Mouse (Mus musculus): ENCODE measurements at regions not wholly inside any gene's neighbourhood (a gene's known extent, or its start where the extent isn't known, plus 50 kb on each side); places are given as distances from the start of the nearest gene placed in this dataset.
"Not testable (repeated sequence)": the region's sequence is repeated elsewhere in the genome, so short reads cannot be mapped to it uniquely, and the experiment has no call there.

DNA sequence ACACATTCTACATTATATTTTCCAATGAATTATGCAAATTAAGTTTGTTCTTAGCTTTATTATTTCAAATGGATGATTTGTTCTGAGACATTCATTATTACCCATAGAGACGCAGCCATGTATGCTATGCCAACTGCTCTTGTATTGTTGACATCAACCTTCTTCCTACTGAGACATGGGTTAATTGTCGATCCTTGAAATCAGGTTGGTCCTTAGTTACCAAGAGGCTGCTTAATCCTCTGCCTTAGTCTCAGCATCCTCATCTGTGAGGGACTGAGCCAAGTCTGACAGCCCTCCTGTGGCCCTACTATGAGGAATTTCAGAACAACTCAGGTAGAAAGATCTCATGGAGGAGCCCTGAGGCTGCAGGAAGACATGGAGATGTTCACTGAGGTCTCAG lies 345.2 kb upstream of the Klf6 start:
- no peak for DNase-seq (ENCODE audit: extremely low spot score in 1 of 2, low spot score in 1 of 2)

DNA sequence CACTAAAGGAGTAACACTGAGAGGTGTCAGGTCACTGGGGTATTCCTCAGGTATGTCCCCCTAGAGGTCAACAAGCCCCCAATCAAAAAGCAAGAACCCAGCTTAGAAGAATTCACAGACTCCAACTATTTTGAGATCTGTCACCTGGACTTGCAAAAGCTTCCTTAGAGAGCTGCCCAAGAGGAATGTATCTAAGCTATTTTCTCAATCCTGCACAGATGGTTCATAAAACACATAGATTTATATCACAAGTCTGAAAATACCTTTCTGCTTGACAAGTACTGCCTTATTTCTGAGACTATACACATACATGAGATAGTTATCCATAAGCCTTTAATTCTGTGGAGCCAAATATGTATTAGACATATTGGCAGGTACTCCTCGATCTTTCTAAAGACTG lies 342.1 kb upstream of the Klf6 start:
- DNase-seq (ENCODE audit: extremely low spot score in 1 of 2, low spot score in 1 of 2): peak in 1 of 2 experiments; percentile 24

DNA sequence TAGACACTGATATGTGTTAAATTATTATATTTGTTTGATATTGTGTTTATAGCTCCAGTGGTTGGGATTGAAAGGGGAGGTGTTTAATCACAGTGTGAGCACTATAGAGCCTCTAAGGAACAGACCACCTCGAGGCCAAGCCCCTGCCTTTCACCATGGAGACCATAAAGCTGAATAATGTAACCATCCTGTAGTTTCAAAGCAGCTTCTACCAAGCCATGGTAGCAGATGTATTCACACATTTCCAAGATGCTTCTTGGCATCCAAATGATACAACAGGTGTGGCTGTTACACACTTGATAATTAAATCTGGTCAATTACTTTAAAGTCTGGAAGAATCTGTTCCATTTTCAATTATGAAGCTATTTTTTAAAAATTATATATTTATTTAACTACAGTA lies 341.7 kb upstream of the Klf6 start:
- peak in 1 of 2 experiments; percentile 10 for DNase-seq (ENCODE audit: extremely low spot score in 1 of 2, low spot score in 1 of 2)

DNA sequence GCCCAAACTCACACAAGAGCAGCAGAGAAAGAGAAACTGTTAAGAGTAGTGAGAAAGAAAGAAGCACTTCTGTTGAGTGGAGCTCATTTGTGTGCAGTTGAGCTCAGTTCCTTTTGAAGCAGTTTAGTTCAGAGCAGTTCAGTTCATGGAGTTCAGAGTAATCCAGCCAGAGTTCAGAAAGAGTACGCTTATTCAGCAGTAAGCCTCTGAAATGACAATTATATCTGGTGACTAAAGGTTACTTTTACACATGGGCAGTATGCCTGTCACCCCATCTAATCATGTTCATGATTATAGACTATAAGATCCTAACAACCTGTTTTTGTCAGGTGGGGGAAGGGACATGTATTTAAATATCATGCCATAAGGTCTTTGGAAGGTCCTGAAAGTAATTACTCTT lies 333.9 kb upstream of the Klf6 start:
- no peak for DNase-seq (ENCODE audit: extremely low spot score in 1 of 2, low spot score in 1 of 2)

DNA sequence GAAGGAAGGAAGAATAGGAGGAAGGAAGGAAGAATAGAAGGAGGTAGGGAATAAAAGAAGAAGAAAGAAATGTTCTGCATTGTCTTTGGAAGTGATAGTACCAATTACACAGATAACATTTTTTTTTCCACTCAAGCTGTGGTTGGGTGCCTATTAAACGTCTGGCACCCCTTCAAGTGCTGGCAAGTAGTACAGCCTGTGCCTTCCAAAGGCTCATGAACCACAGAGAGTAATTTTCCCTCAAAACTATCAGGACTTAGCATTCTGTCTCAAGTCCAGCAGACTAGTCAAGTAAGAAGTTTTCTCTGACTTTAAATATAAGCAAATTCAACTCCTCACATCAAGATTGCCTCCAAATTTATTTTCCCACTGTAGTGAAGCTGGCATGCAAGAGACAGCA lies 321.0 kb upstream of the Klf6 start:
- DNase-seq (ENCODE audit: extremely low spot score in 1 of 2, low spot score in 1 of 2): peak in 1 of 2 experiments; percentile 19

DNA sequence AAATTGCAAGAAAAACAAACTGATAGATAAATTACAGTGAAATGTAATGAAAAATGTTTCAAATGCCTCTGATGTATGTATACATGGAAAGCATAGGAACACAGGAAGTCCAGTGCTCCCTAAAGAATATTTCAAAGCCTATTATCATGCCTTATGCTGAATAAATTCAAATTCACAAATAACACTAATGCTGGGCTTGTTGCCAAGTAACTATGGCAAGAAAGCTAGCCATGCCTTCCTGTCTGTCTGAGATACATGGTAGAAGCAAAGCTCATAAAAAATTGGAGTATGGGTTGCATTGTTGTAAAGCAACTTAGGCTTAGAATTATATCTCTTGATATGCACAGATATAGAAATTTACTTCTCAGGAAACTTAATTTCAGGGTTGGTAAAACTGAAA lies 315.8 kb upstream of the Klf6 start:
- DNase-seq (ENCODE audit: extremely low spot score in 1 of 2, low spot score in 1 of 2): no peak

DNA sequence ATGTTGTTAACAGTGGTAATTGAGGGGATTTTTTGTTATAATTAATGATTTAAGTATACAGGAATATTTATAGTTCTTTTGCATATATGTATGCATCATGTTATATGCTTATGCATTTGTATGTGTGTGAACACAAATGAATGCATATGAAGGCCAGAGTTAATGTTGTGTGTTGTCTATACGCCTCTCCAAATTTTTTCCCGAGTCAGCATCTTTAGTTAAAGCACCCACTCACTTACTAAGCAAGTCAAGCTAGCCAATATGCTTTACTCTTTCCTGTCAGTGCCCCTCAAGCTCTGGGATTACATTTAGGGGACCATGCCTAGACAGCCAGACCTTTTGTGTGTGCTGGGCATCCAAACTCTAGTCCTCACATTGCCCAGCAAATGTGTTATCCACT lies 315.3 kb upstream of the Klf6 start:
- no peak for DNase-seq (ENCODE audit: extremely low spot score in 1 of 2, low spot score in 1 of 2)

DNA sequence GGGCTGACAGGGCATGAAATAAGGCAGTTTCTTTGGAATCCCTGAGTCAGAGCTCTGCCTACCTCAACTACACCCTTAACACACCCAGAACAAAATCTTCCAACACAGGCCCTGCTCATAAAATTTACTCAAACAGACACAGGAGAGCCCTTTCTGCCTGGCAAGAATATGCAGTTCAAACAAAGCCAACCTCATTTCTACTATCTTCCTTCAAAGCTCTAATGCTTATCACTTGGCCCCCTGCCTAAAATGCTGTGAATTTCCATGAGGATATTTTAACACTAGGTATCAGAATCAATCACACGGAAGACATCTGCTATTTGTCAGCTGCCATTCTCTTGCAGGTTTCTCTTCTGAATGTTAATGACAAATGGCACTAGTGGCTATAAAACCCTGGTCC lies 314.3 kb upstream of the Klf6 start:
- DNase-seq (ENCODE audit: extremely low spot score in 1 of 2, low spot score in 1 of 2): no peak

DNA sequence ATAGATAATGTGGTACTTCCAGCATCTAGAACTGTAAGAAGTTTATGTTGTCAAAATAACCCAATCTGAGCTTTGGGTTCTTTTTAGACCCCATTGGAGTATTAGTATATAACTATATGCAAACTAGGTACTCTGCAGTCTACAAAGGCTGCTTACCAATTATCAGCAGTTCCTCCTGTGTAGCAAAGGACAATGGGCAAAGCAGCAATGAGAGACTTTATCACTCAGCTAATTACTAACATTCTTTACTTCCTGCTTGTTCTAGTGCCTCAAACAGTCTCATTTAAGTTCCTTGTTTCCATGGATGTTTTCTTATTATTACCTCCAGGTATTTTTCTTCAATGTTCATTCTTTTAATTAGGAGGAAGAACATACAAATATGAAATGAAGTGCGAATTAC lies 312.5 kb upstream of the Klf6 start:
- no peak for DNase-seq (ENCODE audit: extremely low spot score in 1 of 2, low spot score in 1 of 2)

DNA sequence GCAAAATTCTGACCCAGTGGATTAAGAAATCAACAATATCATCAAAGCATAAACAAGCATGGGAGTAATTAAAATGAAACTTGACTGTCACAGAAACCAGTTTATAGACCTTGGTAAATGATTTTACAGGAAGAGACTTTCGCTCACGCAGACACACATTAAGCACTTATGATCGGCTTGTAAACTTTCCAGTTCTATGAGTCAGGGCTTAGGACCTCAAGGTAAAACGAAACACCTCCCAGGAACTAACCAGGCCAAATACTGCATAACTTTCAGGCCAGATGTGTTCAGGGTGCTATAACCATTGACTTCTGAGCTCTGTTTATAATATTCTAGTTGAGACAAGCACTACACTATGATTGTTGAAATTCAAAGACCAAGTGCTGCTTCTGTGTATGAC lies 312.1 kb upstream of the Klf6 start:
- no peak for DNase-seq (ENCODE audit: extremely low spot score in 1 of 2, low spot score in 1 of 2)

DNA sequence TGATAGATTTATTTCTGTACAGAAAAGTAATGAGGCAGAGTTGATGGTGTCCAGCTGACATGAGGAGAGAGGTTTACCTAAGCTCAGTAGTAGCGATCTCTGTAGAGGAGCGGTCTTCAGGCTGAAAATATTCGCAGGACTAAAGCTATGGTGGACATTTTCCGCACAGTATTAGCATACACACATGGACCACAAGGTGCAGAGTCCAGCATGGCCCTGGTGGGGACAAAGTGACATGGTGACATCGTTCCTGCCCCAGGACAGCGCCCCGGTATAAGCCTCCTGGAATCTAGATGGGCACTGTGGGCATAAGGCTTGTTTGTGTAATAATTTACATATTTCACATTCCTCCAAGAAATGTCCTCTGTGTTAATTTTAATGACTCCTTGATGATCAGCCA lies 311.5 kb upstream of the Klf6 start:
- no peak for DNase-seq (ENCODE audit: extremely low spot score in 1 of 2, low spot score in 1 of 2)

DNA sequence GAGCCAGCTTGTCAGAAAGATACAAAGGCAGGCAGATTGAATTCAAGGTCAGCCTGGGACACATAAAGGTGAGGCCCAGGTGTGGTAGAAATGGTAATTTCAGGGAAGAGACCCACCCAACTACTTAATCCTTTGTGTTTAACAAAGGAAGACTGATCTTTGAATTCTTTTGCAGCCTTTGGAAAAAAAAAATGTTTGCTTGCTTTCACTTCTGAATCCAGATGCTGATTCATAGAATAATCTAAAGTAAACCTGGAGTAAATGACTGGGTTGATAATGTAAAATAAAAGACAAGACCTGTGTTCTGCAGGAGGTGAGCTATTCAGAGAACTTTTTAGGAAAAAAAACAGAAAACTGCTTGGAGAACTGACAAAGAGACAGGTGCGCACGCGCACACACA lies 310.9 kb upstream of the Klf6 start:
- DNase-seq (ENCODE audit: extremely low spot score in 1 of 2, low spot score in 1 of 2): no peak

DNA sequence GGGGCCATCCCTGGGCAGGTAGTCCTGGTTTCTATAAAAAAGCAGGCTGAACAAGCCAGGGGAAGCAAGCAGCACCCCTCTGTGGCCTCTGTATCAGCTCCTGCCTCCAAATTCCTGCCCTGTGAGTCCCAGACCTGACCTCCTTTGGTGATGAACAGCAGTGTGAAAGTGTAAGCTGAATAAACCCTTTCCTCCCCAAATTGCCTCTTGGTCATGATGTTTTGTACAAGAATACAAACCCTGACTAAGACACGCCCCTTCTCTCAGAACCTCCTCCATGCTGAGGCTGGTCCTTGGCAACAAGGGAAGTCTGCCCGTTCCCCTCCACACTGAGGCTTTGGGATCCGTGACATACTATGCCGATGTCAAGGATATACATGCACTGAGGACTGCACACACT lies 310.2 kb upstream of the Klf6 start:
- DNase-seq (ENCODE audit: extremely low spot score in 1 of 2, low spot score in 1 of 2): no peak

DNA sequence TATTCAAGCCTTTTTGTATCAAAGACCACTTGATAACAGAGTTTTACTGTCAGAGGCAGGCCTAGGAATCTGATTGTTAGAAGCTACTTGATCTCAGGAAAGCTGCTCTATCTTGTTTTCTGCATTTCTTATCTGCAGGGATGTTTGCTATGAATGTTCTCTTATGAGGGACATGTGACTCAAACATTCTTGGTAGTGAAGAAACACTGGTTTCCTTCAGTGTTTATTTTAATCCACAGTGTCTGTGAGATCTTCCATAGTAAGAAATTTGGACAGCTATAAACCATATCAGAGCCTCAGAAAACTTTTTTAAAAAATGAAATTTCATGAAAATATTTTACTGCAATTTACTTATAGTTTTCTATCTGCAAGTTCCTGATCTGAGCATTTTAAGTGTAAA lies 307.8 kb upstream of the Klf6 start:
- DNase-seq (ENCODE audit: extremely low spot score in 1 of 2, low spot score in 1 of 2): no peak

DNA sequence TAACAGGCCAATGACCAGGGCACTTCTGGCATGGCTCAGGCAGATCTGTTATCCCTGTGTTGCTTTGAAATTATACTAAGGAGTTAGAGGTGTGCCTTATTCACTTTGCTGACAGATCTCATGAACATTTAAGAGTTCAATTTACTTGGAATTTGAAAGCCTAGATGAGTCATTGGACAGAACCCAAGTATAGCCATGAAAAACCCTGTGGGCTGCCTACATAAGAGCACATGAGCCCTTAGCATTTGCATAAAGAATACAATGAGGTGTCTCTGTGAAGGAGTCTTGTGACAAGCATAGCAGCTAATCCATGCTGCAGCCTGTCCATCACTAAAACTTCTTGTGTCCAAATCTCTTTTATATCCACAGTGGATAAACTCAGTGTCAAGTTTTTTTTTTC lies 303.2 kb upstream of the Klf6 start:
- DNase-seq (ENCODE audit: extremely low spot score in 1 of 2, low spot score in 1 of 2): peak in 1 of 2 experiments; percentile 18

DNA sequence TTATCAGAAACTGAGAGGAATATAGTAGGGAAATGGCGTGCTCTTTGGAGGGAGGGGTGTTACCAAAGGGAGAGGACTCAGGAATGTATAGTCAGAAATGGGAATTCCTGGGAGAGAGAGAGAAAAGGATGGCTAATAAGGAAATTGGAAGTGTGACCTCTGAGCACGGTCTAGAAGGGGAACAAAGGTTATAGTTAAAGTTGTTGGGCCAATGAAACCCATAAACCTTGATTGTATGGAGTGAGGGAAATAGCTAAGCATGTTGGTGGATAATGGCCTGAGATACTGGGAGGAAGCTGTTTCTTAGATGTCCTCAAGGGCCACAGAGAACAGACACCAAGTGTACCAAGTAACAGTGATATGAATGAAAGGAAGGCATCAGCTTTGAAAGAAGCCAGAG lies 294.8 kb upstream of the Klf6 start:
- DNase-seq (ENCODE audit: extremely low spot score in 1 of 2, low spot score in 1 of 2): no peak

DNA sequence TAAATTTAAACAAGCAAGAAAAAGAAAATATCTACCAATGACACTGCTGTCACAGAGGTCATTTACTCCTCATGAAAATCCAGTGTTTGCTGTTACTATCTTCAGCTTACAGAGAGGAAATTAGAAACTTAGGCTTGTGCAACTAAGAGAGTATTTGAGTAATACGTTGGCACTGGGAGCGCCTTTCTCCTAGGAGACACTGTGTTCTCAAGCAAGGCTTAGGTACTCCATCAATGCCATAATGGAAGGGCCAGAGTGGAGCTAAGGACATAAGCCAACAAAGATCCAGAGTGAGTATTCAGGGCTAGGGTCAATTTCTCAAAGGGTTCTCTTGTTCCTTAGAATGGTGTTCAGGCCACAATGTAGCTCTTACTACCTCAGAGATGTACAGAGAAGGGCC lies 294.4 kb upstream of the Klf6 start:
- no peak for DNase-seq (ENCODE audit: extremely low spot score in 1 of 2, low spot score in 1 of 2)

DNA sequence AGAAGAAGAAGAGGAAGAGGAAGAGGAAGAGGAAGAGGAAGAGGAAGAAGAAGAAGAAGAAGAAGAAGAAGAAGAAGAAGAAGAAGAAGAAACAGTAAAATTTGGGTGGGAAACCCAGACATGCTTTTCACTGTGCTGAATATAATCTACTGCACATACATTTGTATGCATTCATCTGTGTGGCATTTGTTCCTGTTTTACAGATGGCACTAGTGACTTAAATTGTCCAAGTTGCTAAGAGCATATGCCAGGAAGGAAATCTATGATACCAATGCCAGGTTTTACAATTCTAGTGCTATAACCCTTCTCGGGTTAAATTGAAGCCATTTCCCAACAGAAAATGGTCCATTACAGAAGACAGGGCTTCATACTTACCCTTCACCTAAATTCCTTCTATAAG lies 291.7 kb upstream of the Klf6 start:
- peak in 1 of 2 experiments; percentile 27 for DNase-seq (ENCODE audit: extremely low spot score in 1 of 2, low spot score in 1 of 2)

DNA sequence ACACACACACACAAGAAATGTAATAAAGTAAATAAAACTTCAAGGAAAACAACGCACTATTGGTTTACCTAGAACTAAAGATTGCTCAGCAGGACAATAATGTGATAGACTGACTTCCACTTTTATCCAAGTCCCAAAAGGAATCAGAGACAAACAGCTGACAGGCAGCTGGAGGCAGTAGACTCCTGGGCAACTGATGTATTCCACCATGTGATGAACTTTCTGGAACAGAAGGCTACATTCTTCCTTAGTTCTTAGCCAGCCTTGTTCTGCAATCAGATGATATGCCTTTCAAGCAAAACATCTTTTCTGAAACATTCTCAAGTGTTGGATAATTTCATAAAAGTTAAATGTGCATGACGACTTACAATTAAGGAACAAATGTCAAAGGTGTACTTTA lies 290.9 kb upstream of the Klf6 start:
- DNase-seq (ENCODE audit: extremely low spot score in 1 of 2, low spot score in 1 of 2): no peak

DNA sequence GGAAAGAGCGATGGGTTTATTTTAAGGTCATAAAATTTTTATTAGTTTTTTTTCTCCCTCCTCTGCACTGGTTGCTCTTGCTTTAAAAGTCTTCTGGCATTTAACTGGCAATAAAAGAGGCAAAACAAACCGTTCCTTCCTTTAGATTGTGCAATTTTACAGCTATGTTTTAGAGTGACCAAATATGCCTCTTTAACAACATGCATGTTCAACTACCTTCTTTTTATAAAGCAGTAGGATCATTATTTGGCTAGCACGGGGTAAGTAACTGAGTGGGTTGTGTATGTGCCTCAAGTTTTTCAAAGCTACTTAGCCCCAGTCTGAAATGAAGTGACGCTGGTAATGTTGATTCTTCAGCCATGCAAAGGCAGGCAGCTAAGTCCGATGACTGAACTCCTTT lies 284.7 kb upstream of the Klf6 start:
- DNase-seq (ENCODE audit: extremely low spot score in 1 of 2, low spot score in 1 of 2): no peak

DNA sequence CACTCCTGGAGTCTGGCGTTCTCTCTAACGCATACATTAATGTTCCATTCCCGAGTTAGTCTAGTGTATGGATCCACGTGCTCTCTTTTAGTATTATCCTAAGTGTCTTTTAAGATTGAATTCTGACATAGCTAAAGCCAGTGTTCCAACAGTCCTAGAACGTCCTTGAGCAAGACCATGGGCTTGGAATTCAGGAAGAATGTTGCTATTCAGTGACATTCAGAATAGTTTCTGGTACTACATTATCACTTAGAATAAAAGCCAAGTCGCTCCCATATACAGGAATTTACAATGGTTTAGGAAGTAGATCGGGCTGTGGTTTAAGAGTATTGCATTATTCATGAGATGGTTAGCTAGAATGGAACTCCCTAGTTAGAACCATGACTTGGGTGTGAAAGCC lies 277.6 kb upstream of the Klf6 start:
- DNase-seq (ENCODE audit: extremely low spot score in 1 of 2, low spot score in 1 of 2): not testable (repeated sequence)

DNA sequence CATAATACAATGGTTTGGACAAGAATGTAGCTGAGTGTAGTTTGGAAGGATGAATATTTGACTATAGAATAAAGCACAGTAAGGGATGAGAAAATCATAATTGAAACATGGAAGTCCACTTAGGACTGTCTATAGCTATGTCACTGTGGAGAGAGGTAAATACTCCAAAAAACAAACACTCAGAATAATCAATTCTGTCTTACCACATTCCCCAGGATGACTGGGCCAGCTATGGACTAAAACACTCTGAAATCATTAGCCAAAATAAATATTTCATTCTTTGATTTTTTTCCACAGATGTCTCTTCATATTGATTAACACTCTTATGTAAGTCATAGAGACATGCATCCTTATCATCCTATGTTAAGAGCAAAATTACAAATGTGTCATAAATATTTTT lies 274.1 kb upstream of the Klf6 start:
- no peak for DNase-seq (ENCODE audit: extremely low spot score in 1 of 2, low spot score in 1 of 2)

DNA sequence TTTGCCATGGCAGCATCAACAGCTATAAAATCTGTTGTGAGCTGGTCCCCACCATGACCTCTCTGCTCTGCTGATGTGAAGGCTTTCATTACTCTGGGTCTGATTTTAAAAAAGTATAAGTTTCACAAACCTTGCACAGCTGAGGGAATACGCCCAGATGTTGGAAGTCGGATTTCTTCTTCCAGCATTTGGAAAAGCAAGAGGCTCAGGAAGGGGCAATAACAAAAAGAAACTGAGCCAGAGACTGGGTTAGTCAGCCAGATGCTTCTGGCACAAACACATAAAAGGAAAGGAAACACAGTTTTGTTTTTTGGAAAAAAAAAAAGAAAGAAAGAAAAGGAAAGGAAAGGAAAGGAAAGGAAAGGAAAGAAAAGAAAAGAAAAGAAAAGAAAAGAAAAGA lies 270.0 kb upstream of the Klf6 start:
- DNase-seq (ENCODE audit: extremely low spot score in 1 of 2, low spot score in 1 of 2): no peak

Data from frontal cortex, adult 2 months (tissue).